7 mouse cellular contexts compared by ENCODE assay signal in genomic region chr9:41665000-41665685, GRCm38 (mm10).
DNase-seq lines count a peak whose midpoint lies in the region; TF ChIP-seq lines count a peak whose summit lies in the region.

No protein-coding gene starts in this region.

- H3K27ac ChIP-seq in cerebellum, adult 2 months (ENCODE audit: insufficient read depth, low read length) = no peak overlapping the region

- peak; percentile 6 for DNase-seq in ovary, adult 18-20 months (ENCODE audit: low spot score)
- no peak for DNase-seq in ovary, postnatal 36 days (ENCODE audit: low spot score)
- DNase-seq in heart, adult 8-10 months (ENCODE audit: low spot score) = peak; percentile 48
- DNase-seq in layer of hippocampus, postnatal 14 days (ENCODE audit: low spot score in 2 of 2) = peak; percentile 83 to 97
- peak; percentile 57 for DNase-seq in right cerebral cortex, adult 18-20 months
- no peak for DNase-seq in embryo, embryonic 9.5 days (ENCODE audit: extremely low spot score)
- no peak for DNase-seq in cerebellum, adult 2 months

- no peak for TF ChIP-seq POLR2A in cerebellum, adult 2 months (IDR thresholded peaks at IDR 0.05; ENCODE audit: borderline replicate concordance, insufficient read depth, low read length)

- H3K4me1 ChIP-seq in cerebellum, adult 2 months (ENCODE audit: control insufficient read depth, insufficient read depth, low read length) = no peaks in the 10 kb centered on the region

- H3K4me3 ChIP-seq in cerebellum, adult 2 months (replicated peaks; ENCODE audit: insufficient read depth, low read depth, low read length) = no peak overlapping the region

- no peaks in the 10 kb centered on the region; the same call in 1 of the 2 replicates for H3K27me3 ChIP-seq in cerebellum, adult 2 months (ENCODE audit: control insufficient read depth, insufficient read depth, low read length)

- WGBS in cerebellum, adult 2 months = 18% methylated on average over 10 of the region's 10 CpGs

- no peak for TF ChIP-seq CTCF in cerebellum, adult 2 months (IDR thresholded peaks at IDR 0.05; ENCODE audit: borderline replicate concordance, insufficient read depth, low read depth, low read length)

Comparison
In these comparisons a context has a peak if more than half of its experiments do, and no peak if none do; other contexts are left out.
1. DNase-seq: peak in ovary, adult 18-20 months (single experiment), heart, adult 8-10 months (single experiment), layer of hippocampus, postnatal 14 days (2 of 2) and right cerebral cortex, adult 18-20 months (single experiment); none in ovary, postnatal 36 days (single experiment), embryo, embryonic 9.5 days (single experiment) and cerebellum, adult 2 months (0 of 2).